Mouse (Mus musculus) midbrain, embryonic 14.5 days (tissue): ENCODE data around the gene Dpm3. TPM values are rescaled to one million over a fixed set of nuclear protein-coding genes. Genes with fewer than 3 reads are reported as not detected.

ENCODE experiments used
- ATAC-seq: fragments of 200-750 bp; cut with Nextera tagmentation; 2 replicates; pipeline ENCODE4 v1.8.0; 2017; ENCODE audit warnings: moderate number of reproducible peaks, moderate library complexity; ENCODE audit not compliant: low FRiP score, low TSS enrichment
- DNase-seq: peaks from one replicate; pipeline ENCODE4 v3.0.0-alpha.2; 2015
- H3K27ac ChIP-seq: fragments of 300-500 bp; sonication (generic); replicated peaks from 2 replicates; pipeline ENCODE4 v1.5.1; 2014; ENCODE audit warnings: mild to moderate bottlenecking, low read depth, low read length, moderate library complexity
- H3K27me3 ChIP-seq: fragments of 300-500 bp; sonication (generic); 2 replicates; pipeline ENCODE4 v1.6.1; 2014; ENCODE audit warnings: low read length, control low read depth, mixed read lengths; ENCODE audit not compliant: control insufficient read depth, insufficient read depth
- H3K36me3 ChIP-seq: fragments of 300-500 bp; sonication (generic); 2 replicates; pipeline ENCODE4 v1.6.1; 2014; ENCODE audit warnings: low read length, control low read depth; ENCODE audit not compliant: control insufficient read depth, insufficient read depth
- H3K4me1 ChIP-seq: fragments of 300-500 bp; sonication (generic); 2 replicates; pipeline ENCODE4 v1.6.1; 2014; ENCODE audit warnings: mild to moderate bottlenecking, antibody characterized with exemption, low read length, control low read depth; ENCODE audit not compliant: control insufficient read depth, insufficient read depth
- H3K4me2 ChIP-seq: fragments of 300-500 bp; sonication (generic); 2 replicates; pipeline ENCODE4 v1.6.1; 2014; ENCODE audit warnings: mild to moderate bottlenecking, low read length, moderate library complexity
- H3K4me3 ChIP-seq: fragments of 300-500 bp; sonication (generic); replicated peaks from 2 replicates; pipeline ENCODE4 v1.5.1; 2014; ENCODE audit warnings: low read depth, low read length
- H3K9ac ChIP-seq: fragments of 300-500 bp; sonication (generic); replicated peaks from 2 replicates; pipeline ENCODE4 v1.6.1; 2014; ENCODE audit warnings: mild to moderate bottlenecking, low read length, moderate library complexity
- H3K9me3 ChIP-seq: fragments of 300-500 bp; sonication (generic); 2 replicates; pipeline ENCODE4 v1.6.1; 2016; ENCODE audit warnings: low read length, control low read depth, mixed read lengths; ENCODE audit not compliant: control insufficient read depth
- WGBS: fragments of 180-500 bp; shearing (Covaris S2); extraction: QIAGEN DNeasy Blood & Tissue Kit; methylation state at CpG from one replicate; pipeline ENCODE4 v1.1.7; 2014; 5-methylcytosine and 5-hydroxymethylcytosine counted together
- polyA plus RNA-seq: library from polyadenylated mRNA; unstranded; fragments of >200 nt; fragmentation: Nextera tagmentation; extraction: Ambion mirVana; gene quantifications from 2 replicates; pipeline ENCODE4 v1.2.1, GENCODE M21; 2014

Gene Dpm3
- polyA plus RNA-seq, 1 experiment from 2014 or later = 71.6 TPM

DNA sequence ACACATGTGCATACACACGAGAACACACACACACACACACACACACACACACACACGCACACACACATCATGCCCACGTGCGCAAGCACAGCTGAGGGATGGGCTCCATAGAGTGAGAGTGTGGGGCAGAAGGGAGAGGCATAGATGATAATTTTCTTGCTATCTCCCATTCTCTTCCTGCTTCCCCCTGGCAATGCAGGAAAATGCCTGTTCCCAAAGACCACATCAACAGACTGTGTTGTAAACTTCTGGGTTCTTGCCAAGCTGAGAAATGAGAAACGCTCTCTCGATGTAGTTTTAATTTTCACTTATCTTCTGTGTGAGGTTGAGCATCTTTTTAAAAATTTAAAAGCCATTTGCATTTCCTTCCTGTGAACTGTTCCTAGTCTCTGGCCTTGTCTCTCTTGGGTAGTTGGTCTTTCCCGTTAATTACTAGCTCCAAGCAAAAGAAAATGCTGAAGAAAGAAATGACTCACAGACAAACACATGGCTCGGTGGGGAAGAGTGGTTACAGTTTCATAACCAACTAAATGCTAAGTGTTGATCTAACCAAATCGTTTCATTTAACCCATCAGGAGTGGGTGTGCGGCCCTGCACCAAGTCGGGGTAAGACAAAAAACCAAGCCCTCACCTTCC is 37.7 kb downstream of the Dpm3 start:
- DNase-seq = no peak
- 0 out of 2 replicates have a peak, but pooled peaks cover 5% of the 10 kb centered on the region for H3K27me3 ChIP-seq
- no peak overlapping the region for H3K9ac ChIP-seq
- H3K9me3 ChIP-seq = no peaks in the 10 kb centered on the region
- no peak overlapping the region for H3K4me3 ChIP-seq
- no peak overlapping the region for H3K27ac ChIP-seq
- no peaks in the 10 kb centered on the region for H3K4me1 ChIP-seq
- H3K4me2 ChIP-seq = no peak overlapping the region
- WGBS = 87% methylated on average over 11 of the region's 11 CpGs
- no peaks in the 10 kb centered on the region for H3K36me3 ChIP-seq
- ATAC-seq = no peak

DNA sequence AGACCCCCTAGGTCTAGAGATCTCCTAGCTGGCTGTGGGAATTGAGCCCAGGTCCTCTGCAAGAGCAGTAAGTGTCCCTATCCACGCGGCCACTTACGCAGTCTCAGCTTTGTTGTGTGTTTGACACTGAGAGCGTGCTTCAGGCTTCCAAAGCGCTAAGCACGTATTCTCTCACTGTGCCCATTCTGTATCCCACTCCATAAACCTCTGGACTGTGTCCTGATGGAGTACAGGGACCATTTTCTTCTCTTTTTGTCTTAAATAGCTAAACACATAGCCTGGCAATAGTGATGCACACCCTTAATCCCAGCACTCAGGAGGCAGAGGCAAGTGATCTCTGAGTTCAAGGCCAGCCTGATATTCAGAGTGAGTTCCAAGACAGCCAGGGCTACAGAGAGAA is 39.8 kb downstream of the Dpm3 start:
- ATAC-seq (no peak), DNase-seq (no peak)
- no peaks in the 10 kb centered on the region for H3K4me1 ChIP-seq
- H3K36me3 ChIP-seq = no peaks in the 10 kb centered on the region
- no peak overlapping the region for H3K4me2 ChIP-seq
- no peak overlapping the region for H3K27ac ChIP-seq
- no peaks in the 10 kb centered on the region for H3K9me3 ChIP-seq
- H3K4me3 ChIP-seq = no peak overlapping the region
- H3K27me3 ChIP-seq = 0 out of 2 replicates have a peak, but pooled peaks cover 5% of the 10 kb centered on the region
- WGBS = 85% methylated on average over 6 of the region's 6 CpGs
- H3K9ac ChIP-seq = no peak overlapping the region

DNA sequence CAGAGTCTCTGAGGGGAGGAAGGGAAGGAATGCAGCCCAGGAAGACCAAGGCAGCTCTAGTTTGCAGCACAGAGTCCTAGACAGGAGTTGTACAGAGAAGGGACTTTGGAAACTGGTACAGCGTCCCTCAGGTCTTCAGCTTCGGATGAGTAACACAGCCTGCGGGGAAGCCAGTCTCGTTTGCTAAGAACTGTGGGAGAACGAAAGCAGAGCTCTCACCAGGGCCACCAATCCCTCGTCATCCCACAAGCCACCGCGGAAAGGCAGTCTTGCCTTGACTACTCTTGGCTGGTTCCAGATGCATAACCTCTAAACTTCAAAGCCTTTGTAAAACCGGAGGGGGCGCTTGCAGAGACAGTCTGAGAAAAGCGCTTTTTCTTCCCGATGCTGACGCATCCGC is 40.3 kb downstream of the Dpm3 start:
- ATAC-seq (no peak), DNase-seq (peak; percentile 61)
- Histone ChIP-seq H3K4me3 (0 out of 2 replicates have a peak overlapping the region, but pooled peaks have one; percentile 7), H3K36me3 (no peaks in the 10 kb centered on the region), H3K27me3 (0 out of 2 replicates have a peak, but pooled peaks cover 5% of the 10 kb centered on the region), H3K4me1 (no peaks in the 10 kb centered on the region), H3K4me2 (peak overlapping the region; percentile 39), H3K9ac (0 out of 2 replicates have a peak overlapping the region, but pooled peaks have one; percentile 21), H3K9me3 (no peaks in the 10 kb centered on the region), H3K27ac (no peak overlapping the region)
- WGBS = 5% methylated on average over 14 of the region's 14 CpGs

DNA sequence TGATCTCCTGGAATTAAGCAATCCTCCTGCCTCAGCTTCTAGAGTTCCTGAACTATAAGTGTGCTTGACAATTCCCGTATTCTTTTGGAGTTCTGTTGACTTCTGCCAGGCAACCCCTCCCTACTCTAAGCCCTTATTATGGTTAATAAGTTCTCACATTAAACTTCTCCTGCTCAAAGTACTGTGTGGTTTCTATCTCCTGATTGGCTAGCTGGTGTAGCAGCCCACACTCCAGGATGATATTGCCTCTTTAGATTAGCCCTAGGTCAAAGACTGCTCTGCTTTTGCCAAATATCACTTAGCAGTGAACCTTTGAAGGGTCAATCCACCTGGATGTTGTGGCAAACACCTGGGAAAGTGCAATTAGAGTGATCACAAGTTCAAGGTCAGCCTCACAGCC is 40.9 kb downstream of the Dpm3 start:
- H3K9me3 ChIP-seq = no peaks in the 10 kb centered on the region
- H3K27me3 ChIP-seq = 0 out of 2 replicates have a peak, but pooled peaks cover 5% of the 10 kb centered on the region
- peak overlapping the region; percentile 39; the same call in 1 of the 2 replicates for H3K4me2 ChIP-seq
- ATAC-seq (no peak), DNase-seq (no peak)
- H3K27ac ChIP-seq = no peak overlapping the region
- no peak overlapping the region for H3K4me3 ChIP-seq
- no peak overlapping the region for H3K9ac ChIP-seq
- 60% methylated on average over 1 of the region's 1 CpGs for WGBS
- H3K36me3 ChIP-seq = no peaks in the 10 kb centered on the region
- H3K4me1 ChIP-seq = no peaks in the 10 kb centered on the region

DNA sequence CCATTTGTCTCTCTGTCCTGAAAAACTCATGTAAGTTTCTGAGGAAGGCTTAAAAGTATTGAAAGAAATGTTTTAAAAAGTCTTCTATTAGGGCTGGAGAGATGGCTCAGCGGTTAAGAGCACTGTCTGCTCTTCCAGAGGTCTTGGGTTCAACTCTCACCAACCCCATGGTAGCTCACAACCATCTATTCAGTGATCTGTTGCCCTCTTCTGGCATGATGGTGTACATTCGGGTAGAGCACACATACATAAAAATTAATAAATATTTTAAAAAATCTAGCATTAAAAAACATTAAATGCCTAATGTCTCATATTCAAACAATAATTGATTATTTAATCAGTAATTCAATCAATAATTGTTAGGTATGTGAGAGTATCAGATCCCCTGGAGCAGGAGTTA is 41.4 kb downstream of the Dpm3 start:
- Histone ChIP-seq H3K27ac (no peak overlapping the region), H3K4me1 (no peaks in the 10 kb centered on the region), H3K9me3 (no peaks in the 10 kb centered on the region), H3K4me3 (no peak overlapping the region), H3K4me2 (no peak overlapping the region), H3K36me3 (no peaks in the 10 kb centered on the region), H3K27me3 (0 out of 2 replicates have a peak, but pooled peaks cover 5% of the 10 kb centered on the region), H3K9ac (no peak overlapping the region)
- WGBS = 61% methylated on average over 2 of the region's 2 CpGs
- DNase-seq (no peak), ATAC-seq (no peak)

DNA sequence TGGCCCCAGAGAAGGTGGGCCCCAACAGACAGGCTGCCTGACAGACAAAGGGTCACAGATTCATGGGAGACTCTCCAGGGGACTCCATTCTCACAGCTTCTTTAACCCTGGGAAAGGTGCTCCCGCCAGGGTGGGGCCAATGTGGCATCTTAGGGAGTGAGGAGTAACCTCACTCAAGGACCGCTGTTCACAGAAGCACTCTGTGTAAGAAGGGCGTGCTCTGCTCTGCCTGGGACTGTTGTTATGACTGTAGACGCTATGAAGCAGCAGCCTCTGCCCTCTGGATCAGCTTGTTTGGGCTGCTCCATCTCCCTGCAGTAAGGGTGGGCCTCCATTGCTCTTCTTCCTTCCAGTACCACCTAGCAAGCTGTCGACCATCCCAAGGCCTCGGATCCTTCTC is 45.3 kb downstream of the Dpm3 start:
- Histone ChIP-seq H3K4me3 (no peak overlapping the region), H3K9me3 (no peaks in the 10 kb centered on the region), H3K27me3 (no peaks in the 10 kb centered on the region), H3K27ac (no peak overlapping the region), H3K36me3 (no peaks in the 10 kb centered on the region), H3K9ac (no peak overlapping the region), H3K4me2 (no peak overlapping the region), H3K4me1 (no peaks in the 10 kb centered on the region)
- no peak for ATAC-seq
- WGBS = 64% methylated on average over 6 of the region's 6 CpGs
- no peak for DNase-seq

DNA sequence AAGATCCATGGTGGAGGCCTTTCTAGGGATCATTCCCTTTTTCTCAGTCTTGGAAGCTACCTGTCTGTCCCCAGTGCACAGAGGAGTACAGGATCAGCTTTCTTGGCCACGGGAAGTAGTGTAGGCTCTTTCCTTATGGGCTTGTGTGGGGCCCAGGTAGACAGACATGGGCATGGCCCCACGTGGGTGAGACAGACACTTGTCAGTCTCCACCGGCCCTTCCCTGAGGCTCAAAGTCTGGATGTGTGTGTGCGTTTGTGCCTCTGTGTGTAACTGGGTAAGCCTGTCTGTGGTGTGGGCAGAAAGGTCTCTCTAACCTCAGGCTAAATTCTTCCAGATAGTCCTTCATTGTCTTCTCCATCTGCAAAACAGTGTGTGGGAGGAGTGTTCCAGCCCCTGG is 45.9 kb downstream of the Dpm3 start:
- WGBS = 72% methylated on average over 4 of the region's 4 CpGs
- Histone ChIP-seq H3K9ac (no peak overlapping the region), H3K9me3 (no peaks in the 10 kb centered on the region)

DNA sequence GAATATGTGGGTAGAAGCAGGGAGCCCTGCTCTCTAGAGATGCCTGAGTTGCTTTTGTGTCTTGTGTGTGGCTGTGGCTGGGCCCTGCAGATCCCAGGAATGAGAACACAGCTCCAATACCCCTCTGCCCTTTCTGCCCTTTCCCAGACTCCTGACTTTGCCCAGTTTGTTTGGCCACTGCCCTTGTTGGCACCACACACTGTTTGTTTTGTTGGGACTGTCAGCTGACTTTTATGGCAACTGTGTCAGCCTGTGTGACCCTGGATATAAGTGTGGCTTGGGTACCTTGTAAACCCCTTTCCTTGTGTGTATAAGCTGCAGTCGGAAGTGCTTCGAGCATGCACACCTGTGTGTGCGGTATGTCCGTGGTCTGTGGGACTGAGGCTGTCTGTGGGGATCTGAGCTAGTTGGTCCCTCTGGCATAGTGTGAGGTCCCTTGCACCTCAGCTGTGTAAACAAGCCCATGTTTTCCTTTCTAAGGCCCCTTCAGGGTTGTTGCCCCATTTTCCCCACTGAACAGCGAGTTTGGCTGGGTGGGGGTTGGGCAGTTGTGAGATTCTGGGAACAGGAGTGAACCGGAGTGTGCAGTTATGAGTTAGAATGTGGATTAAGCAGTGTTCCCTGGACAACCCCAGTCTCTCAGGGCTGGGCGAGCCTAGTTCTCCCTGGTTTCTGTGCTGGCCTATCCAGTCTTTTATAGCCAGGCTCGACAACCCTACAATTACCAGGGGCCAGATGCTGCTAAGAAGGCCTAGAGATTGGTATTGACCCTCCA is 46.6 kb downstream of the Dpm3 start:
- DNase-seq = no peak

More for the DNA sequence above, 45.9 kb downstream of the Dpm3 start:
- Histone ChIP-seq H3K4me1 (no peaks in the 10 kb centered on the region), H3K27ac (no peak overlapping the region), H3K27me3 (no peaks in the 10 kb centered on the region), H3K36me3 (no peaks in the 10 kb centered on the region), H3K4me2 (no peak overlapping the region), H3K4me3 (no peak overlapping the region)
- no peak for DNase-seq
- no peak for ATAC-seq

More for the DNA sequence above, 46.6 kb downstream of the Dpm3 start:
- Histone ChIP-seq H3K9me3 (no peaks in the 10 kb centered on the region), H3K4me1 (no peaks in the 10 kb centered on the region), H3K27me3 (no peaks in the 10 kb centered on the region), H3K27ac (no peak overlapping the region), H3K9ac (no peak overlapping the region), H3K4me3 (no peak overlapping the region), H3K4me2 (no peak overlapping the region), H3K36me3 (no peaks in the 10 kb centered on the region)
- ATAC-seq = no peak
- WGBS = 79% methylated on average over 8 of the region's 8 CpGs
